Mouse (Mus musculus) embryonic facial prominence, embryonic 15.5 days (tissue): ENCODE data around the gene Gm8257. TPM values are rescaled to one million over a fixed set of nuclear protein-coding genes. Genes with fewer than 3 reads are reported as not detected.
"Not testable (repeated sequence)": the region's sequence is repeated elsewhere in the genome, so short reads cannot be mapped to it uniquely, and the experiment has no call there.

ENCODE experiments used
- ATAC-seq: fragments of 200-750 bp; cut with Nextera tagmentation; 2 replicates; pipeline ENCODE4 v1.8.0; 2017; ENCODE audit warnings: low read depth, moderate TSS enrichment; ENCODE audit not compliant: insufficient number of reproducible peaks, low FRiP score, low TSS enrichment
- H3K27ac ChIP-seq: fragments of 300-500 bp; sonication (generic); replicated peaks from 2 replicates; pipeline ENCODE4 v1.5.1; 2015; ENCODE audit warnings: mild to moderate bottlenecking, inconsistent platforms
- H3K27me3 ChIP-seq: fragments of 300-500 bp; sonication (generic); 2 replicates; pipeline ENCODE4 v1.6.1; 2015; ENCODE audit warnings: inconsistent platforms
- H3K36me3 ChIP-seq: fragments of 300-500 bp; sonication (generic); 2 replicates; pipeline ENCODE4 v1.6.1; 2015; ENCODE audit warnings: mild to moderate bottlenecking, inconsistent platforms
- H3K4me1 ChIP-seq: fragments of 300-500 bp; sonication (generic); 2 replicates; pipeline ENCODE4 v1.6.1; 2015; ENCODE audit warnings: inconsistent platforms
- H3K4me2 ChIP-seq: fragments of 300-500 bp; sonication (generic); replicated peaks from 2 replicates; pipeline ENCODE4 v1.6.1; 2015; ENCODE audit warnings: mild to moderate bottlenecking, inconsistent platforms
- H3K4me3 ChIP-seq: fragments of 300-500 bp; sonication (generic); replicated peaks from 2 replicates; pipeline ENCODE4 v1.5.1; 2015; ENCODE audit warnings: mild to moderate bottlenecking, inconsistent platforms
- H3K9ac ChIP-seq: fragments of 300-500 bp; sonication (generic); 2 replicates; pipeline ENCODE4 v1.6.1; 2015; ENCODE audit warnings: inconsistent platforms
- H3K9me3 ChIP-seq: fragments of 300-500 bp; sonication (generic); replicated peaks from 2 replicates; pipeline ENCODE4 v1.6.1; 2016; ENCODE audit warnings: inconsistent platforms
- WGBS: fragments of 180-500 bp; shearing (Covaris S2); methylation state at CpG from one replicate; pipeline ENCODE4 v1.1.7; 2015; 5-methylcytosine and 5-hydroxymethylcytosine counted together
- polyA plus RNA-seq: library from polyadenylated mRNA; unstranded; fragments of >200 nt; fragmentation: Nextera tagmentation; extraction: Ambion mirVana; gene quantifications from 2 replicates; pipeline ENCODE4 v1.2.1, GENCODE M21; 2015

The Gm8257 gene
- not detected in 2 replicates for polyA plus RNA-seq

GRCm38 (mm10) chr14:44706356-44706755, at the start of gene Gm8257:
TSS of gene Gm8257 (minus strand) at chr14:44706456.
- WGBS = 75% methylated on average over 3 of the region's 3 CpGs
- H3K9ac ChIP-seq, ATAC-seq: not testable (repeated sequence)

GRCm38 (mm10) chr14:44750240-44750639, 44.0 kb upstream of the Gm8257 start, which contains the start of gene Gm8267:
TSS of gene Gm8267 (minus strand) at chr14:44750340.
- no peaks in the 10 kb centered on the region for H3K9me3 ChIP-seq
- no peak for ATAC-seq
- H3K36me3 ChIP-seq = no peaks in the 10 kb centered on the region
- H3K4me2 ChIP-seq = no peak within 1 kb of the TSS
- no peak within 1 kb of the TSS for H3K27ac ChIP-seq
- WGBS = 78% methylated on average over 3 of the region's 3 CpGs
- H3K9ac ChIP-seq = no peak within 1 kb of the TSS
- no peaks in the 10 kb centered on the region for H3K4me1 ChIP-seq
- H3K4me3 ChIP-seq = no peak within 1 kb of the TSS
- no peaks in the 10 kb centered on the region for H3K27me3 ChIP-seq

More at GRCm38 (mm10) chr14:44706356-44706755, at the start of gene Gm8257:
- H3K27me3 ChIP-seq, H3K4me1 ChIP-seq, H3K9me3 ChIP-seq, H3K4me3 ChIP-seq, H3K4me2 ChIP-seq, H3K27ac ChIP-seq, H3K36me3 ChIP-seq: not testable (repeated sequence)

DNA sequence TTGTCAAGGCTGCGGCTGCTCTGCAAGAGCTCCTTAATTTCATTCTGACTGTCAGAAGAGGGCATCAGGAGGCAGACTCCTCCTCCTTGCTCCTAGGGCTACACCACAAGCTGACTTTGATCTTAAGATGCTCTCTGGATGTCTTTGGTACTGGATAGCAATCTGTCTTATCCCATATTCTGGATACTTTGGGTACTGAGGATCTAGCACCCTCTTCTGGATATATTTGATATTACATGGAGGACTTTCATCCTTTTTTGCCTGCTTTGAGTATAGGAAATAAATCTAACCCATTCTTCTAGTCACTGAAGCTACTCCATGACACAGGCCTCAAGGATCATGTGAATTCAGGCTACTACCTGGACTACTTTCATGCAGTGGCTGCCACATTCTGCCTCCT, 36.5 kb upstream of the Gm8257 start:
- not testable (repeated sequence) for H3K27ac ChIP-seq, H3K36me3 ChIP-seq, H3K27me3 ChIP-seq, H3K4me3 ChIP-seq, H3K4me2 ChIP-seq, H3K9me3 ChIP-seq, H3K4me1 ChIP-seq, H3K9ac ChIP-seq, ATAC-seq
- 52% methylated on average over 1 of the region's 1 CpGs for WGBS

DNA sequence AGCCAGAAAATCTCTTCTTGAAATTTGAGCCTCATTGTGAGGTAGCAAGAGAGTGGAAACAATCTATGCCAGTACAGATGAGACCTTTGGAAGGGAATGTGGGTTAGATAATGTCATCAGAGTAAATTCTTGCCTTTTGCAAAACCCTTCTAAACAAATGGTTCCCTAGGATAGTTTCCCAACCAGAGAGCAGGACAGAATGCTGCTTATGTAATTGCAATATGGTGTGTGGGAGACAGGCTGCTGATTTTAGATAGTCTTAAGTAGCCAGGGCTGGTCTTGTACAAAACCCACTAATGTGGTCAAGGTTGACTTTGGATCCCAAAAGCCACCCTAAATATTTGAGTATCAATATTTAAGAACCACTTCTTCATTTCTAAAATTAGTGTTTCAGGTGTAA, 24.5 kb upstream of the Gm8257 start:
- H3K4me3 ChIP-seq, H3K36me3 ChIP-seq, H3K4me2 ChIP-seq, H3K27ac ChIP-seq, H3K4me1 ChIP-seq, H3K27me3 ChIP-seq, H3K9me3 ChIP-seq, ATAC-seq, H3K9ac ChIP-seq: not testable (repeated sequence)

DNA sequence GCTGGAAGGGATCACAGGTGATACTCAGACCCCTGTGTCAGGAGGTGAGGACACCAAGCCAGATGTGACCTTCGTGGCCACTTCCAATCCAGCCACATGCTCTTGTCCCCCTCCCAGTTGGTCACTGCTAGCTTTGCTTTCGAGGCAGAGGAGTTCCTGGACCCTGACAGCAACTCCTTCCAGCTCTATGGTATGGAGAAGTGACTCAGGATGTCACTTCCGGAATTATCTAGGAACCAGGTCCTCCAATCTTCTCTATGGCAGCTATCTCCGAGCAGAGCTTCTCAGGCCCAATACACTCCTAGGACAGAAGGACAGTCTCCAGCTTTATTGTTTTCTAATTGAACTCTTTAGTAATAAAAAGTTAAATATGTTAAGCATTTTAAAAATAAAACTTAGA, 78.5 kb downstream of the Gm8257 start, which contains the start of gene Gm5624:
Gm5624 (minus strand) TSS at position 202 of the 400 bp plus-strand sequence.
- H3K4me2 ChIP-seq, ATAC-seq, H3K4me3 ChIP-seq, H3K27me3 ChIP-seq, H3K36me3 ChIP-seq, H3K27ac ChIP-seq, H3K4me1 ChIP-seq, H3K9ac ChIP-seq, H3K9me3 ChIP-seq: not testable (repeated sequence)
- whole genome bisulfite sequencing = 78% methylated on average over 4 of the region's 4 CpGs

Other genes with a start within 250 kb of the Gm8257 start
- gene BC061237, start 214.0 kb downstream of the Gm8257 start, polyA plus RNA-seq = not detected in 2 replicates
- not detected in 2 replicates for gene Gm17093, start 188.2 kb downstream of the Gm8257 start, polyA plus RNA-seq
- gene Gm8247, start 123.3 kb downstream of the Gm8257 start, polyA plus RNA-seq = not detected in 2 replicates
- not detected in 2 replicates for gene Gm5624, start 78.5 kb downstream of the Gm8257 start, polyA plus RNA-seq
- not detected in 2 replicates for gene Gm8267, start 43.9 kb upstream of the Gm8257 start, polyA plus RNA-seq
- 1.1 and 1.6 TPM in 2 replicates for gene Ptgdr, start 152.9 kb upstream of the Gm8257 start, polyA plus RNA-seq